Mouse (Mus musculus) gastrocnemius, postnatal 4 days (tissue): ENCODE measurements around the gene Ccdc39. TPM values are rescaled to one million over a fixed set of nuclear protein-coding genes. Genes with fewer than 3 reads are reported as not detected.
A peak's percentile ranks its signal among the peaks of the same experiment; 100 is the strongest.

ENCODE experiments used
- DNase-seq, 2 experiments: peaks; one replicate each; pipeline ENCODE4 v3.0.0; 2021 to 2022; ENCODE audit warnings: low spot score in 2 of 2, mixed read lengths in 2 of 2
- total RNA-seq, 2 experiments: library from RNA; stranded (reverse); gene quantifications; 2 replicates each; pipeline ENCODE4 v1.2.3; 2021

Gene Ccdc39
- total RNA-seq, 2 experiments from 2014 or later: 0.25 to 0.29 TPM

GRCm38 (mm10) chr3:33799617-33800512, 44.2 kb downstream of the Ccdc39 start, which contains the start of gene Ttc14:
Gene Ttc14, plus strand, starts transcription at chr3:33799832.
- DNase-seq: peak; percentile 97 to 99

- no peak for DNase-seq
Observed at GRCm38 (mm10) chr3:33790975-33791374, 53.1 kb downstream of the Ccdc39 start.

Other genes with a start within 250 kb of the Ccdc39 start
- gene Ttc14, start 44.5 kb downstream of the Ccdc39 start, total RNA-seq: 10 to 100 TPM; 24.6 to 32.5 TPM
- gene Fxr1, start 175.6 kb upstream of the Ccdc39 start, total RNA-seq: 100 to 1,000 TPM; 347 to 401 TPM
- gene Dnajc19, start 237.0 kb upstream of the Ccdc39 start, total RNA-seq: 100 to 1,000 TPM in 1 of 2 experiments, 10 to 100 TPM in 1; 98.2 to 109 TPM